Mouse (Mus musculus) urinary bladder, adult 2 months (tissue): ENCODE results near the gene Tbx5. TPM values are rescaled to one million over a fixed set of nuclear protein-coding genes. Genes with fewer than 3 reads are reported as not detected.

Source experiments
- DNase-seq: peaks from one replicate; pipeline ENCODE4 v3.0.0; 2022; ENCODE audit warnings: low spot score
- polyA plus RNA-seq: library from polyadenylated mRNA; depleted of rRNA; stranded (reverse); fragments of >200 nt; gene quantifications from 2 replicates; pipeline ENCODE4 v1.2.3, GENCODE M21; 2012; rRNA removed

The Tbx5 gene
- polyA plus RNA-seq, result 9.9 and 16.5 TPM in 2 replicates

DNA sequence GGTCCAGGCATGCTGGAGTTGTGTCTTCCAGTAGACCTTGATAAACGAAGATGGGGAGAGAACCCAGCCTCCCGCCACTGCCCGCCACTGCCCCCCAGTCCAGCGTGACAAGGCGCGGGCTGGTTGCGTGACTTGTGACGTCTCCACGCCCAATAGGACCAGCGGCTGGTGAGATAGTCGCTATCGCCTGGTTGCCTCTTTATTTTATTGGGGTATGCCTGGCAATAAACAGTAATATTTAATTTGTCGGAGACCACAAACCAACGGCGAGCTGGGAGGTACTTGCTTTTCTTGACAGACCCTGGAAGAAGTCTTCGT lies at the start of gene Tbx5:
Tbx5 (plus strand) TSS at position 190 of the 318 bp plus-strand sequence.
- no peak for DNase-seq

DNA sequence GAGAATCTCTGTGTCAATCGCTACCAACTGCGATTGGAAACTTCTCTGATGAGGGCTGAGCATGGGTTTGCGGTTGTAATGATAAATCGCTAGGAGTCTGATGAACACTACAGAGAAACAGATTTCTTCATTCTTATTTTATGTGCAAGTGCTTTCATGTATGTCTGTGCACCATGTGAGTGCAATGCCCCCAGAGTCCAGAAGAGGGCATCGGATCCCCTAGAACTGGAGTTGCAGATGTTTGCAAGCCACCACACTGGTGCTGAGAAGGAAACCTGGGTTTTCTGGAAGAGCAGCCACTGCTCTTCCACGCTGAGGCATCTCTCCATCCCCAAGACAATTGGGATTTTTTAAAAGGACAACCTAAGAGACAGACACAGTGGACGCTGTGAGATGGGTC lies 46.5 kb upstream of the Tbx5 start:
- no peak for DNase-seq

DNA sequence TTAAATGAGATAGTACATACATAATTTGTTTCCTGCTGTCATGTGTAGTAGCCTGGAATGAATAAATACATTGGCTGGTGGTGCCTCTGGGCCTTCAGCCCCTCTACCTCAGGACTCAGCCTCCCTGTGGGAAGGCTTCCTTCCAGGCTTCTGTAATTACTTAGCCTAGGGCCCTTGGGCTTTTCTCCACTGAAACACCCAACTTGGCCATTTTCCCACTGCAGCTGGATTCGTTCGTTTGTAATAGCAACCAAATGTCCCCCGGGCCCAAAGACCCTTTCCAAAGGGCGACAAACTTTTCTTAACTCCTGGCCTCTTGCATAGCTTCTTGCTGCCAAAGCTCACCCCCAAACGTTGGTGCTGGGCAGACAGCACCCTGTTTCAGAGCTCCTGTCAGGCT lies 40.8 kb upstream of the Tbx5 start:
- DNase-seq, result no peak

DNA sequence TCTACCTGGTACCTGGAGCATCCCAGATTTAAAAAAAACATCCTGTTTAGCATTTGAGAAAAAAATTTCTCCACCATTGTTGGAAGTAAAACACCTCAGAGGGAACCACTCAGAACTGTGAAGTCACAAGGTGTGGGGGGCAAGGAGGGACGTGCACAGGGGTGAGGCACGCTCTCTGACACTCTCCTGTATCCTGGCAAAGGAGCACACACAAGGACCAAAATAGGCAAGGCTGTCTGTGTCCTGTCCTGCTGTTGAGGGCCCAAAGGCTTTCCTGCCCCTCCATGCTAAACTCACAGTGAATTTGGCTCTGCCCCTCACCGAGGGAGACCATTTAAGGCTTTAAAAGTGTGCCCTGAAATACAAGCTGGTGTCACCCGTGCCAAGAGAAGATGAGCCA lies 38.5 kb upstream of the Tbx5 start:
- DNase-seq, result no peak

DNA sequence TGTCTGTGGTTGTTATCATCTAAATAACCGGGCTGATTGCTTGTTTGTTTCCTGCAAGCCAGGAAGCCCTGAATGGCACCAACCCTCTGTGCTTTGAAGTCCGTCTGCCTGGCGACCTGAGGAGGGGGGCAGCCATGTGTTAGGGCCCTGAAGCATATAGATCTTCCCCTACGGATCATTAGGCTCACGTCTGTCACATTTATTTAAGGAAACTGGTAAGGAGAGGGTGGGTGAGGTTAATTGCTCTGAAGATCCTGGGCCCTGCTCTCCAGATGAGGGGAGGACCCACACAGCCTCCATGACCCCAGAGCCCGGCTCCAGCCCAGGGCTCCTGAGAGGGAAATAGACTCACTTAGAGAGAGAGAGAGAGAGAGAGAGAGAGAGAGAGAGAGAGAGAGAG lies 37.1 kb upstream of the Tbx5 start:
- DNase-seq, result no peak

DNA sequence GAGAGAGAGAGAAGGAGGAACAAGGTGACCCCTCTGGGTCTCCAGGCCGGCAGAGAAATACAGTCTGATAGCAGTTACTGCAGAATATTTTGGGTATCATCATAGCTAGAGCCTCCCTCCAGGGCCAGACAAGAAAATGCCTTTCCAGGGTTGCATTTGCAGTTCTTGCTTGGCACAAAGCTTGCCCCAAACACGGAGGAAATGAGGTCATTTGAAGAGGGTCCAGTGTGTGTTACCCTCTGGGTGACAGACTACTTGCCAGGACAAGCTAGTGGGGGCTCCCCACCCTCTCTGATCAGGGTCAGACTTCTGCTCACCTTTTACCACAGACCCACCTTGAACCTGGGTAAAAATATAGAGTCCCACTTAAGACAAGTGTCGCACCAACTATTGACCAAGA lies 36.7 kb upstream of the Tbx5 start:
- no peak for DNase-seq

DNA sequence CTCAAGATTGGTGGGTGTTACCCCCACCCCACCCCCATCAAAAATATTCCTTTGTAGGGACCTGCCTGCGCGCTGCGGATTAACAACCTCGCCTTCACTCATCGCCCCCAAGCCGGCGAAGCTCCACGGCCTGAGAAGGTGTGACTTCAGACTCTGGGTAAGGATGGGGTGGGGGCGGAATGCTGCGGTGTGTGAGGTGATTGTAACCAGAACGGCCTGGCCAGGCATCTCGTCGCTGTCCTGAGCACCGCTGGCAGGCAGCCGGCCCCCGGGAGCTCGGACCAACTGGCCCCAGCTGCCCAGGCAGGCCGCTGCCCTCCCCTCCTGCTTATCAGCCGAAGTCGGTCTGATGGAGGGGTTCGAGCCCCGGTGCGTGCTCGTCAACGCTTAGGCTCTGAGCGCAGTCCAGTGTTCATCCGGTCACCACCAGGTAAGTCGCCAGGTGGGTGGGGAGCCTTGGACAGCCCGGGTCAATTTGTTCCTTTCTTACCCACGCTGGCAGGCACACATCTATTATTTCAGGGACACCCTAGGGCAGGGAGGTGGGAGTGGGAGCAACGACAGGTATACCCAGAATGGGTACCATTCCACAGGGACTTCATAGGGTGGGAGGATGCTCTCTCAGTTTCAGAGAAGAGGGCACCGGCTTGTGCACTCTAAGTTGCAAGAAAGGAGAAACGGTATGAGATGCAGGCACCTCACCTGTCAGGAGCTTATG lies 35.9 kb upstream of the Tbx5 start:
- DNase-seq, result no peak

DNA sequence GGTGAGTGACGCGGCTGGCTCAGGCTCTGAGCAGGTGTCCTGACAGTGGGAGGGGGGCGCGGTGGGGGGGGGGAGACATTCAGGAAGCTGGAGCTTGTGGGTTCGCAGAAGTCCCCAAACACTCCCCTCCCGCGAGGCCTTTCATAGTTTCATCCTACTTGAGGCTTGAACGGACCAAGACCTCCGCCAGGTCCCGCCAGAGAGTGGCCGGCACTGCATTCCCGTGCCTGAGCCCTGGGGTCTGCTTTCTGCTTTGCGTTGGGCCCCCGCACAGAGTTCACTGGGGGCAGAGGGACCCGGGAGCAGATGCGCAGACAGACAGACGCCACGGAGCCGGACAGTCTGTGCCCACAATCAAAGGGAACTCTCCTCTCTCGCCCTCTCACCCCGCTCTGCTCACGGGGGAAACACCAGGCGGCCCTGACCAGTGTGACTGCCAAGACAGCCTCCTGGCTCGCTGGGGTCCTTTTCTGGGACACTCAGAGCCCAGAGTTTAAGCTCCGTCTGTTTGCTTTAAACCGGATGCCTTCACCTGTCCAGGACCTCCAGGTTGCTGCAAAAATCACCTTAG lies 34.8 kb upstream of the Tbx5 start:
- no peak for DNase-seq

DNA sequence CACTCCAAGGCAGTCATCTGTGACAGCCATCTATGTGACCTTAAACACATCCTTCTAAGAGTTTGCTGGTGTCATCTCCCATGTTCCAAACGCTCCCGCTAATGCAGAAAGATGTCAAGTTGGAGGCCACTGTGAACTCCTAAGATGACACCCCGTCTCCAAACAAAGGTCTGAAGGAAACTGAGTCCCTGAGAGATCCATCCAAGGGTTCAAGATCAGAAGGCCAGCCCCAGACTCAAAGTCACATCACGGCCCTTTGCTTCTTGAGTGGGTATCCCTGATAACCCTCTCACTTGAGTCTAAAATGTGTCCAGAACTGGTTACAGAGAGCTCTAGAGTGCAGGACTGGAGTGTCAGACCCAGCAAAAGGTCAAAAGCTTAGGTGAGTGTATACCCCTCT lies 34.2 kb upstream of the Tbx5 start:
- DNase-seq, result no peak

DNA sequence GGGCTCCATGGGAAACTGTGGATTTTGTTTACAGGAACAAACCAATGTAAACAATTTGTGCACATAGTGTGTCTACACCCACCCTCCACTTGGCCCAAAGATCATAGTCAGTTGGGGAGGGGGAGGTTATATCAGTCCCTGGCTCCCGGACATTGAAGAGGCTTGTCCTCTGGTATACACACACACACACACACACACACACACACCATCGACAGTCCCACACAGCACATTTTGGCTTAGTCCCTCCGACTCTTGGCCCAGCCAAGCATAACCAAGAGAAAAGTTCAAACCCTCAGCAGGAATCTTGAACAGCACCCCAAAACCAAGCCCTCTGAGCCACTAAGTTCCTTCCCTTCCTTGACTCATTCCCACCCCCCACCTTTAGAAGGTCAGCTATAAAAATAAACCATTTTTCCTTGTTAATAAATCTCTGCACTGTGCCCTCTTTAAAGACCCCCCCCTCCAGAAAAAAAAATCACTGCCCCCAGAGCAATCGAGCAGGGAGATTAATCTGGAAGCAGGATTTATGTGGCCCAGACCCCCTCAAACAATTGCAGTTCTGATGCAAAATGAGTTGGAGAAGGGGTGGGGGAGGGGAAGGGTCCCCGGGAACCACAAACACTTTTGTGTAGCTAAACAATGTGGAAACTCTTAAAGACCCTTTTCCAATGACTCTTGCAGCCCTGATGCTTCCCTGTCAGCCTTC lies 33.6 kb upstream of the Tbx5 start:
- no peak for DNase-seq

DNA sequence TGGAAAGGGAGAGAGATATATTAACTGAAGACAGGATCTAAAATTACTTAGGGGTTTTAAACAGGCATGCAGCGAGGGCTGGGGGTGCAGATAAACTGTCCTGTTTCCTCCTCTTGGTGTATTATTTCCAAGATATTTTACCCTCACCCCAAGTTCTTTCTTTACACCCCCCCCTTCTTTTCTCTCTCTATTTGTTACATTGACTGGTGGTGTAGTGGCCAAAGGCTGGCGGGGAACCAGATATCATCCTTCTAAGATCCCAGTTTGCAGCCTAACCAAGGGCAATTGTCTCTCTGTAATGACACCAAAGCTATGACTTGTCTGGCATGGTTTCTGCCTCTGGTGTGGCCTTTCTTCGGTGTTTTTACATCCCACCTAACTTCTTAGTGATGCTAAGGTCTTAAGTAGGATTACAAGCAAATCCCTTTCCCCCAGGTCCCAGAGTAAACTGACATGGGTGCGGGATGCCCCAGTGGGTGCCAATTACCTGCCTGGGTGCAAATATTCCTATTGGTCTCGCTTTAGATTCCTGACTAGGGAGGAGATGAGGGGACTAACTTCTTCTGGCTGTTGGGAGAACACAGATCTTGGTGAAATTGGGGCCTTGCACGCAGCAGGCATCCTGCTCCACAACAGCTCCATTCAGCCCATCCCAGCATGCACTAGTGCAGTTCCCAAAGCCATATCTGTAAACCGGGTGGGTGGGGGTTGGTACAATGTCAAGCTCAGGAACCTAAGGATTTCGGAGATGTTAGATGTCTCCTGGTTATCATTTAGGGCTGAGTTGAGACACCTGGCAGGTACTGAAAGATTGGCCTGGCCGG lies 32.8 kb upstream of the Tbx5 start:
- no peak for DNase-seq

DNA sequence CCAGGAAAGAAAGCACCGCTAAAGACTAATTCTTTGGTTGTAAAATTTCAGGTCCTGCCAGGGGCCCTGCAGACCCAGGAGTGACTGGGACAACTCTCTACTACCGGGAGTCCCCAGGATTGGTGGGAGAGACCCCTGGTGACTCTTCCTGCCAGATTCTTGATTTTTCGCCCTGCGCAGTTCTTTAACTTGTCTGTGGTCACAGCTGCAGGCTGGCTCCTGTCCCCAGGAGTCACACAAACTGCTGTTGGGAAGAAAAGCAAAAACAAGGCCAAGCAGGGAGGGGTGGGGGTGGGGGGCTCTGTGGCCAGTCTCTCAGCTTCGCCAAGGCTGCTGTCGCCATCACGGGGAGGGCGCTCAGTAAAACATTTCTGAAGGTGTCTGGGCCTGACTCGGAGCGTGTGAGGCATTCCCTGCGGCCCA lies 32.2 kb upstream of the Tbx5 start:
- DNase-seq, result no peak

DNA sequence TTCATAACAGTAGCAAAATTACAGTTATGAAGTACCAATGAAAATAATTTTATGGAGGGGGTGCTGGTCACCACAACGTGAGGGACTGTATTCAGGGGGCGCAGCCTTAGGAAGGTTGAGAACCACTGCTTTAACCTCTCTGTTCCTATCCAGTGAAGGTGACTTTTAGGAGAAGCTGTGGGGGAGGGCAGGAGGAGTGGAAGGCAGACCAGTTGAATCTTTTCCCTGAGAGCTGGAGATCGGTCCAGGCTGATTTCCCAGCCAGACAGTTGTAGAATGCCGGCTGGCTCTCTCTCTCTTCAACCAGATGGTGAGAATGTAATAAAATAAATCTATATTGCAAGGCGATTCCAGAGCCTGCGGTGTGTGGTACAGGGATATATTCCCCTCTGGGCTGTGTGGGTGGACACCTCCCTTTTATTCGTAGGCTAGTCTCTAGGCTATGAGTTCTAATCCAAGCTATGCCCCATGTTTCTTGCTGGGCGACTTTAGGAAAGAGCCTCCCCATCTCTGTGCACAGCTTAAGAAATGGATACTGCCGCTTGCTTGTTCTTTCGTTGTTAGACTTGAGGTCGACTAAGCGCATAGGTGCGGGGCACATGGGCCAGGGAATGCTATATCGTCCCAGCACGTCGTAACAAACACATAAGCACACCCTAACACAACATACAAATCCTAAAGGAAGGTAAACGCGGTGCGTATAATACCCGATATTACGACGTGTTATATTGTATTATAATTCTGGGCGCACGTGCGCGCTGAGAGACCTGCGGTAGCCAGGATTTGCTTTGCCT lies 29.7 kb upstream of the Tbx5 start:
- no peak for DNase-seq

DNA sequence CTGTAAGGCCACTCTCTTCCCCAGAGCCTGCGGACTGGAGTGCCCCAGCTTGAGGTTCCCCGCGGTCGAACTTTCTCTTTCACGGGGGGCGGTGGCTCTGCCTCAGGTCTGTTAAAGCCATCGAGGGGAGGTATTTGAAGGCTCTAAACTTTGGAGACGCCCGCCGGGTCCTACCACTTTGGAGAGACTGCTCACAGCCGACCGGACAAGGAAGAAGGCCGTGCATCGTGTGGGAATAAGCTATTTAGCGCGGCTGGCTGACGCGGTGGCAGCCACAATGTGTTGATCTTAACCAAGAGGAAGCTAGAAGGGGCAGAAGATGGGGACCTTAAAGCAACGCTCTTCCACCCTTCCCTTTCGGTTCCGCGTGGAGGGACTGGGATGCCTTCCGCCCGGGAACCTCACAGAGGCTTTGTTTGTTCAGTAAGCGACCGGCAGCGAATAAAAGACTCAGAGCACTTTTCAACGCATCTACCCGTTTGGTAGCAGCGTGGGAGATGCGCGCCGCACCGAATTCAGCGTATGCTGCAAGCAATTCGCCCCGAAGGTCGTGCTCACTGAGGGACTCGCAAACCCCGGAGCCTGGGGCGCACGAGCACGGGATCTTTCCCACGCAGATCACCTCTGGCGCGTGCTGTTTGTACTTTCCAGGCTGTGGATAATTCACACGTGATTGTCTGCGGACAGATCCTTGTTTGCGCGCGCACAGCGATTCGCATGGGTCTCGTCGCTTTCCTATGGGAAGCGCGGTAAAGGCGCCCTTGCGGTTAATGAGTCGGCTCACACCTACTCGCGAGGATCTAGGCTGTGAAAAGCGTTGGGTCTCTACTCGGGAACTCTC lies 28.8 kb upstream of the Tbx5 start:
- DNase-seq, result no peak

DNA sequence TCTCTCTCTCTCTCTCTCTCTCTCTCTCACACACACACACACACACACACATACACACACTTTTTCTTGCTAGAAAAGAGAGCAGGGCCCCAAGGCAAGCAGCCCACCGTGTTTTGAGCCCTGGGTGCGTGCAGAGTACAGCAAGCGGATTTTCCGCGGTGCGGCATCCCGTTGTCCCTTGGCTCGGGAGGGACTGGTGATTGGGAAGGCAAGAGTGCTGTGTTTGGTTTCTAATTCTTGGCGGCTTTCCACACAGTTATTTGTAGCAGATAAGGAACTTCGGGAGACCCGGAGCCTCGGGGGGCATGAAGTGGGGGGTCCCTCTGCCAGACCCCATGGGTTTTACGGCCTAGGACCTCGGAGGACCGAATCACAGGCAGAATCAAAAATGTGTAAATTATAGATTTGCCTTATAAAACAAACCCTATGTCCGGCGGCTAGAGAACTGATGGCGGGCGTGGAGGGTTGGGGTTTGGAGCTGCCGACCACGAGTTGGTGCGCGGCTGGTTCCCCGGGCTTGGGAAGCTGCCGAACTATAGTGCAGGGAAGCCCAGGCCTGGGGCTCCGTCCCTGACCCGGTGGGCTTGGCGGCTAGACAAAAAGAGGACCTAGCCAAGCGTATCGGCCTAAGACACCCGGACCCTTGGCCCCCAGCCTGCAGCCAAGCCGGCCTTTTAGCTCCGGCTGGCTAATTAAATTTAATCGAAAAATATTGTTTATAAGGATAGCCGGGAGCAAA lies 28.0 kb upstream of the Tbx5 start:
- no peak for DNase-seq

DNA sequence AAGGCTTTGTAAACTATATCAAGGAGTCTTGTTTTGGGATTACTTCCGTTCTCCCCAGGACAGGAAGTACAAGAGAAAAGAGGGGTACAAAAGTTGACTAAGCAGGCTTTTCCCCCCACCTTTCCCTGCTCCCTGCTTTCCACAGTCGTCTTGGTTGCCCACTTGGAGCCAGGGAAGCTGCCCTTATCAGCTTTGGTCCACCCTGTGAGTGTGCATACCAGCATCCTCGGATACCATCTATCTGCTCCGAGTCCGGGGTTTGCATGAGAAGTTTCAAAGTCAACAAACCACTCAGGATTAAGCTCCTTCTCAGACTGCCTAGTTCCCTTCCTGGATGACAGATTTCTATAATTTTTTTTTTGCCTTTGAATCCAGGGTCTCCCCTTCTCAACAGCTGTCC lies 26.8 kb upstream of the Tbx5 start:
- no peak for DNase-seq

DNA sequence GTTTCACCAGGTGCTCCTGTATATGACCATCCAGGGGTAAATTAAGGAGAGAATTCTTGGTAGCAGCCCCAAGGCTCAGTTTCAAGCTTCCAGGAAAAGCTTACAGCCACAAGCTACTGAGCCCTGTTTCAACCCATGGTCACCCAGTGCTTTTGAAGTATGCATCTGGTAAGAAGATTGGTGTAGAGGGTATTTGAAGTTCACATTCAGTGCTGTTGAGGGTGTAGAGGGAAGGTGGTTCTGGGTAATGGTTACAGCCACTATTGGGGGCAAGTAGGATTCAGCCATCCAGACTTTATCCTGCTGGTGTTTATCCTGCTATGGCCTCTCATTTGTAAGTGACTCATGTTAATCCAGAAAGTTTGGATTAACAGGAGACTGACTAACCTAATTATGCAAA lies 26.0 kb upstream of the Tbx5 start:
- DNase-seq, result no peak

DNA sequence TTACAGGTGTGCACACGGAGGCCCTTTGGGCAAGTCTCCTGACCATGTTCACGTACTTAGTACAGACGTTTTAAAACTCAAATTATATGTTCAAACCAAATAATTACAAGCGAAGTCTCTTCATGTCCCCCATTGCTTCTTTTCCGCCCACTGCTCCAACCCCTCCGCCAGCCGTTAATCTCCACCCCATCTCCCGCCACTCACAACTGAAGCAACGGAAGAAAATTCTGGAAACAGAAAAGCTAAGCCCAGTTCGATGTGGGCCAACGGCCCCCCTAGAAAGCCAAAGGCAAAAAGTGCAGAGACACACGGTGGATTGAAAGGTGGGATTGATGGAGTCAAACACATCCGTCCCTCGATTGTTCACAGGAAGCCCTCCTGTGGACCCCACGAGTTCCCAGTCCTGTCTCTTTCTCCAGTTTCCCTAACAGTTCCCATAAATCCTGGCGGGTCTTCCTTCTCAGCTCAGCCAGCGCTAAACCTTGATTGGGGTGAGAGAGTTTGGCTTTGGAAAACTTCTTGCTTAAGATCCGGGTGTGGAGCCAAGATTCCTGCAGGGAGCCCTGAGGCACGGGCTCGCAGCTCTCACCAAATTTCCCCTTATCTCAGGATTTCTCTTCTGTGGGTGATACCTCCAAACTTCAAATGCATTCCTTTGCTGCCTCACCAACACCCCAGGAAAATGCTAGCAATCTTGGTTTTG lies 24.8 kb upstream of the Tbx5 start:
- DNase-seq, result no peak

DNA sequence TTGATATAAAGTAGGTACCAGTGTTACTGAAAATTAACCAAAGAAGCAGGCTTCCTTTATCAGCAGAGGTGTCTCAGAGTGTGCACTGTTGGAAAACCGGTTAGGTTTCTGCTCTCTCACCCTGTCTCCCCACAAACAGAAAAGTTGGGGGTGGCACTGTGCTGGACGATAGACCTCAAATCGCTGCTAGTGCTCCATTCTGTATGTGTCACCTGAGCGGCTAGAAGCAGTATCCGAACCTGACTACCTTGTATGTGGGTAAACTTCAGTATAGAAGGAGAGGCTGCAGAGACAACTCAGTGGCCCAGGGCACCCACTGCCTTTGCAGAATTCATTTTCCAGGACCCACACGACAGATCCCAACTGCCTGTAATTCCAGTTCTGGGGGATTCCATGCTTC lies 23.8 kb upstream of the Tbx5 start:
- DNase-seq, result no peak
